Mouse (Mus musculus) adrenal gland, postnatal 0 days (tissue): ENCODE results near the gene Pde1b. TPM values are rescaled to one million over a fixed set of nuclear protein-coding genes. Genes with fewer than 3 reads are reported as not detected.

ENCODE experiments used
- polyA plus RNA-seq: library from polyadenylated mRNA; unstranded; fragments of >200 nt; fragmentation: Nextera tagmentation; extraction: Ambion mirVana; gene quantifications from 2 replicates; pipeline ENCODE4 v1.2.1, GENCODE M21; 2015

The Pde1b gene
- 1.9 and 3.9 TPM in 2 replicates for polyA plus RNA-seq

DNA sequence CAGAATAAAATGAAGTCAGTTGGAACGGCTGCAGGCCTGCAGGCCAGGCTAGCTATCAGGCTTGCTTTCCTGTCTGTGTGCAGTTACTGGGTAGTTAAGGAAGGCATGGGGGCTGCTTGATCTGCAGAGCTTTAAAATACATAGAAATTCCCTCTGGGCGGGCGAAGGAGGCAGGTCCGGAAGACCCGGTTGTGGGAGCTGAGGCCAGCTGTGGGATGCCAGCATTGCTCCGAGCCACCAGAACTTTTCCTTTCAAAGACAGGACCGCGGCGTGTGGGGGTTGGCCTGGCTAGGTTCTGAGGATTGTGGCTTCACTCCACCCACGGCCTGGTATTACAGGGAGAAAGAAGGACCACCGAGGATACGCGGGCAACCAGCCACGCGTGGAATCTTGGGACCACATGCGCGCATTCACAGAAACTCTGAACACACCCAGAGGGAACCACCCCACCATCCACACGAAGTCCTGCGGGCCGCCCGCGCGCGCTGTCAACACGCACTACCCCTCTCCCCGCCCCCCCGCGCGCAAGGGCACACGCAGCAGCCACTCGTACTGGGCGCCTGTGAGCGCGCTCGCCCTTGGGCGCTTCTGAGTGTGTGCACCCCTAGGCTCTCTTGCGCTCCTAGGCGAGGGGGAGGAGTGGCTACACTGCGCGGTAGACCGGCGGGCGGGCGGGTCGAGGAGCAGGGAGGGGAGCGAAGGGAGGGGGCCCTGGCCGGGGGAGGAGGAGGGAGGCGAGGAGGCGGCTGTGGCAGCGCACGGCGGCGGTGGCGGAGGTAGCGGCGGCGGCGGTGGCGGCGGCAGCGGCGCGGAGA lies at the start of gene Pde1b:
TSS of gene Pde1b (plus strand) at position 600 of the 816 bp plus-strand sequence.

DNA sequence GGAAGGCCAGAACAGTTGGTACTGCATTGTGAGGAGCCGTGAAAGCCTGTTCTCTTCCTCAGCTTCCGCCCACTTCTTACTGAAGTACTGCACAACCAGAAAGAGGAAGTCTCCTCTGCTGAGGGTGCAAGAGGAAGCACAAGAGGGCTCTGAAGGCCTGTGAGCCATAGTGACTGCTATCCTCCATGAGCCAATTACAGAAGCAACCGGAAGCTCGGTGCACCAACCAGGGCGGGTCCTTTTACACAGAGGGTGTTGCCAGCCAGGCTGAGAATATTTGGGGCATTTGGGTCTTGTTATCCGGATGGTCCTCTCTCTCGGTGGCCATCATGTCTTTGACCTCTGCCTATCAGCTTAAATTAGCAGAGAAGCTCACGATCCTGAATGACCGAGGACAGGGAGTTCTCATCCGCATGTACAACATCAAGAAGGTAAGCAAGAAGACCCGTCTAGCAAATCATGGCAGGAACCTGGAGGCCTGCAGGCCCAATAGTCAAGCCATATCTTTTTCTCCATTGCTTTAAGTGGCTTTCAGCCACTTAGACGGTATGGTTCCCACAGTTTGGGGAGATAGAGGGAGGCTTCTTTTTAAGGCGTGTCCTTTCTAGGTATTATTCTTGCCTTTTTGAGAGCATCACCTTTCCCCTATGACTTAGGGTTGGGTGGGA lies 49.1 kb upstream of the Pde1b start, which contains the start of gene Nckap1l:
TSS of gene Nckap1l (plus strand) at position 244 of the 668 bp plus-strand sequence.

DNA sequence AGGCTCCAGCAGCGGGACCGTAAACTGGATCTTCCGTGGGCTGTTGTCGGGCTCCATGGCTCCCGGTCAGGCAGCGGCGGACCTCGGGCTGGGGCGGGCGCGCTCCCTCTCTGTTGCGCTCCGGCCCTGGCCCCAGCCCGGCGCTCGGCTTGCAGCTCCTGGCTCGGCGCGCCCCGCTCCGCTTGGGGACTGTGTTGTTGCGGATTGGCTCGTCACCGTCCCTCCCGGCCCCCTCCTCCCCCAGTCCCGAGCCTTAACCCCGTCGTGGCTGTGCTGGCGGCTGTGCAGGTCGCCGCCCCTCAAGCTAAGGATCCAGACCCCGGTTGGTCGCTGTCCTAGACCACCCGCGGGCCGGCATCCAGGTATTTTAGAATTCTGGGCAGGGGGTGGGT lies 35.0 kb downstream of the Pde1b start, which contains the start of gene Ppp1r1a:
TSS of gene Ppp1r1a (minus strand) at position 182 of the 392 bp plus-strand sequence.

DNA sequence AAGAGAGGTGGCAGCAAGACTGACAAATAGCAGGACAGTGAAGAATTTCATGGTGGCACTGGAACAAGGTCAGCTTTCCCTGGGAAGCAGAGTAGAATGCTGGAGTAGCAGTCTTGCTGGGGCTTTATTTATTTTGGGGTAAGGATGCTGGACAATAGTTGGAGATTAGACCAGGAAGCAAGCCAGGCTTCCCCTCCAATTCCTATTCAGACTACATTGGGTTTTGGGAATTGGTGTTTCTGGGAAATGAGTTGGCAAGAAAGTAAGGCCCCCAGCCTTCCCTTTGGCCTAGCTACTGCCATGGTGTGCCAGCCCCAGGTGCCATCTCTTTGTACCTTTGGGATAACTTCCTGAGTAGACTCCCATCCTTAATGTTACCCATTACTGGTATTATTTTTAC lies 62.1 kb downstream of the Pde1b start, which contains the start of gene Glycam1:
TSS of gene Glycam1 (minus strand) at position 101 of the 400 bp plus-strand sequence.

Other genes with a start within 250 kb of the Pde1b start
- 4.9 and 5.9 TPM in 2 replicates for gene Nfe2, start 244.6 kb upstream of the Pde1b start, polyA plus RNA-seq
- gene Copz1, start 230.3 kb upstream of the Pde1b start, polyA plus RNA-seq: 130 and 176 TPM in 2 replicates
- 0.23 TPM in 1 of 2 replicates, not detected in the other for gene Gpr84, start 192.4 kb upstream of the Pde1b start, polyA plus RNA-seq
- gene Zfp385a, start 162.9 kb upstream of the Pde1b start, polyA plus RNA-seq: 12.3 and 16.7 TPM in 2 replicates
- 15.5 and 23.6 TPM in 2 replicates for gene Itga5, start 136.3 kb upstream of the Pde1b start, polyA plus RNA-seq
- 0.32 TPM in 1 of 2 replicates, not detected in the other for gene Gtsf1, start 72.6 kb upstream of the Pde1b start, polyA plus RNA-seq
- not detected in 2 replicates for gene Gtsf2, start 54.6 kb upstream of the Pde1b start, polyA plus RNA-seq
- 2.2 and 2.7 TPM in 2 replicates for gene Nckap1l, start 49.2 kb upstream of the Pde1b start, polyA plus RNA-seq
- gene Ppp1r1a, start 35.0 kb downstream of the Pde1b start, polyA plus RNA-seq: 4.1 and 16.2 TPM in 2 replicates
- gene Glycam1, start 62.0 kb downstream of the Pde1b start, polyA plus RNA-seq: not detected in 2 replicates